Mouse (Mus musculus) lung, postnatal 25 days (tissue): Measurements from ENCODE around the gene Uqcr11.

Source experiments
- DNase-seq: peaks from one replicate; pipeline ENCODE4 v3.0.0; 2022; ENCODE audit warnings: low spot score

The Uqcr11 gene

DNA sequence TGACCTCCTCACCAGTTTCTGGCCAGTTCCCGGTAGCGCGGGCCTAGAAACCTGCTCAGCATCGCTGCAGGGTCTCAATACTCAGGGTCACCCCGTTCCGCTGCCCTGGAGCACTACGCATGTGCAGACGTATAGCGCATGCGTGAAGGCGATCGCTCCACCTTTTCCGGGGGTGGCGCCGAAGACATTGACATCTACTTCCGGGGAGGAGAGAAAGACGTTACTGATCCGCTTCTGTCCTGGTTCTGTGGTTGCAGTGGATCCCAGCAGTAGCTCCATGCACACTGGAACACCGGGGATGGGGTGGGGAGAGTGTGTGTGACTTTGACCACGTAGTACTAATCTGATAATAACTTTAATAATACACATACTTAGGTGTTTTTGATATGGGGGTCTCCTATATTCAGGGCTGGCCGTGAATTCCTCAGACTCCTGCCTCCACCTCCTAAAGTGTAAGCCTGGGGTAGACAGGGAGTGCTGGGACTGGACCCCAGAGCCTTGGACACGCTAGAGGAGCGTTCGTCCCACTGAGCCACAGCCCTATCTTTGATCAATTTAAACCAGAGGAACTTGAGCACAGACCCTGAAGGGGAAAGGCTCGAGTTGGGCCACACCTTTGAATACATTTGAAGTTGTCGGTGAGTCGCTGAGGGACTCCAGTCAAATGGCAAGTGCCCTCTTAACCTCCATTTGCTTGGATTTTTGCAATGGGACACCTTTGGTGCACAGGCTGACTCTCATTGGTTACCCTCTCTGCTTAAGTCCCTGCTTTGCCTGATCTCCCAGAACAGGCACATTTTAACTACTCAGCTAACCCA, at the start of gene Uqcr11:
Gene Uqcr11 (minus strand): TSS at position 147 of the 818 bp plus-strand sequence.
- DNase-seq: peak; percentile 94

DNA sequence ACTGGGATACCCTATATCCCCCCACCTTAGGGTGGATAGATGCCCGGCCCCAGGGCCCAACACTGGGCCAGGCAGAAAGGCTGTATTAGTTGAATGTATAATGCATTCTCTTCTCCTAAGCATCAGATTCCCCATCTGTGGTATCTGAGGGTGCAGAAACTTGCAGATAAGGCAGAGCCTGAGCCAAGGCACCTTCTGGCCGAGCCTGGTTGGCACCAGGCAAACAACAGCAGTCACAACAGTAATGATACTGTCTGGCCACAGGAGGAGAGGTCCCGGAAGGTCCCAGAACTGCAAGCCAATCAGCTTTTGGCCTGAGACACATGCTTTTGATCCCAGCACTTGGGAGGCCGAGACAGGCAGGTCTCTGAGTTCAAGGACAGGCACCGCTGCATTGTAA, 49.1 kb upstream of the Uqcr11 start:
- no peak for DNase-seq

- no peak for DNase-seq
These were observed 48.2 kb upstream of the Uqcr11 start for GRCm38 (mm10) chr10:80454781-80455180.

GRCm38 (mm10) chr10:80453601-80454000, 47.0 kb upstream of the Uqcr11 start:
- no peak for DNase-seq

- DNase-seq: no peak
These were observed 44.0 kb upstream of the Uqcr11 start for GRCm38 (mm10) chr10:80450599-80450998.

DNA sequence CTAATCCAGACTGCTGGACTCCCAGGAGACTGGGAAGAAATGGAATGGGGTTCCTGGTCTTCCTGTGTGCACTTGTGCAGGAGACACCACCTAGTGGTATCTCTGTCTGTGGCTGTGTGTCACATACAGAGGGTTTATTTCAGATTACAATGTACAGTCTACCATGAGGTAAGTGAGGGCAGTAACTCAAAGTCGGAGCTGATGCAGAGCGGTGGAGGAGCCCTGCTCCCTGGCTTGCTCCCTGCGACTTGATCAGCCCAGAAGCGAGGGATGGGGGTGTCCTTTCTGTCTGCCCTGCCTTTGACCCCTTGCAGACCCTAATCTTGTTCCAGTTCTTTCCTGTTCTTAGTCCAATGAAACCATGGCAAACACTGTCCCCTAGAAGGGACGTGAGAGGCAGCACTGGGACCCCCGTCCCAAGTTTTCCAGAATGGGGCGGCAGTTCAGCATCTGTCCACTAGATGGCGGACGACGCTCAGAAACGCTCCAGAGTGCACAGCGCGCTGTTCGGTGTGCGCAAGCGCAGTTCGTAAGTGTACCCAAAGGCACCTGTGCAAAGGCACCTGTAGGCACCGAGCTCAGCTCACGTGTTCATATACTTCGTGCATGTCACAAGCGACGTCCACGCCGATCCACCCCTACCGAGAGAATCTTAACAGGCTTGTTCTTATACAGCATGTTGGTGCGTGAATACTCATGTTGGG, 39.4 kb upstream of the Uqcr11 start:
- peak; percentile 82 for DNase-seq

- DNase-seq: no peak
These were observed 38.4 kb upstream of the Uqcr11 start for GRCm38 (mm10) chr10:80445052-80445451.

GRCm38 (mm10) chr10:80444339-80445045, 37.9 kb upstream of the Uqcr11 start:
- no peak for DNase-seq

GRCm38 (mm10) chr10:80443575-80444278, 37.1 kb upstream of the Uqcr11 start:
- no peak for DNase-seq

GRCm38 (mm10) chr10:80442989-80443388, 36.4 kb upstream of the Uqcr11 start:
- no peak for DNase-seq

DNA sequence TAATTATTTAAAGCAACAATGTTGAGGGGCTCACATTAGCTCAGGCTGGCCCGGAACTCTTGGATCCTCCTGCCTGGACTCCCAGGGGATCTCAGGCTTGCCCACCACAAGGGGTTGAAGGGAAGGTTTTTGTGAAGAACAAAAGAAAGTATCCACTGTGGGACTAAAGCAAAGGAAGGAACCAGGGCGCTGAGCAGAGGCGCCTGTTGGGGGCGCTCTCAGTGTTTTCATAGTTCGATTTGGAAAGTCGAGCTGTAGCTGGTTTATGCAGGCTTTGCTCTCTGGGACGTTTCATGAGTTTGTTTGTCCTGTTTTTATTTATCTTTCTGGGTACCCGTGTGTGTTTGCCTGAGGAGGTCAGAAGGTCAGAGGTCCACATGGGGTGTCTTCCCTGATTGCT, 35.0 kb upstream of the Uqcr11 start:
- no peak for DNase-seq

GRCm38 (mm10) chr10:80440031-80440430, 33.4 kb upstream of the Uqcr11 start:
- DNase-seq: no peak

GRCm38 (mm10) chr10:80437973-80438372, 31.3 kb upstream of the Uqcr11 start:
- peak; percentile 38 for DNase-seq

- DNase-seq: peak; percentile 35
These were observed 29.6 kb upstream of the Uqcr11 start for GRCm38 (mm10) chr10:80436276-80436675.

DNA sequence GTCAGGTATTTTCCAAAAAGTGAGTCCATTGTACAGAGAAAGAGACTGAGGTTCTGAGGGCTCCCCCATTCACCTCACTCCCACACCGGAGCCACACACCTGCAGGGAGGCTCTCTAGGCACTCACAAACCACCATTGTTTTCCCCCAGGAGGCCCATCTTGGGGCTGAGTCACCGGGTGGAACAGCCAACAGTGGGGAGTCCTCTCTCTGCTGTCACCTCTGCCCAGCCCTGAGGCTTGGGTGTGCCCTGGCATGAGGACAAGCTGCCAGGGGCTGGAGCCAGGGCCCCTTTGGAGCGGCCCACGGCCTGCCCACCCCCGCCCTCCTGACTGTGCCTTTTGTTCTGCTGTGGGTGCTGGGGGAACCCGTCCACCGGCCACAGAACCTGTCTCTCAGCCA, 29.1 kb upstream of the Uqcr11 start:
- peak; percentile 22 for DNase-seq

GRCm38 (mm10) chr10:80434823-80435222, 28.2 kb upstream of the Uqcr11 start:
- DNase-seq: no peak

DNA sequence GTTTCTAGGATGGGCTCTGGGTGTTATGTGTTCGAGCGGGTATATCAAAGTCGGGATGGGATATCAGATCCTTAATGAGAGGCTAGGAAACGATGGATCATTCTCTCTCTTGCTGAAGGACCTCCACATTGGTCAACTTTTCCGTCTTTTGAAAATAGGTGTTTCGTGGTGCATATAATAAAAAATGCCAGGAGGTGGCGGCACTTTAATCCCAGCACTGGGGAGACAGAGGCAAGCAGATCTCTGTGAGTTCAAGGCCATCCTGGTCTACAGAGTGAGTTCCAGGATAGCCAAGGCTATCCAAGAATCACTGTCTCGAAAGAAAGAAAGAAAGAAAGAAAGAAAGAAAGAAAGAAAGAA, 27.6 kb upstream of the Uqcr11 start:
- no peak for DNase-seq

- DNase-seq: peak; percentile 99
These were observed 27.0 kb upstream of the Uqcr11 start, which contains the start of gene Tcf3 for GRCm38 (mm10) chr10:80433513-80434232. Tcf3 (minus strand) TSS chr10:80433647.

DNA sequence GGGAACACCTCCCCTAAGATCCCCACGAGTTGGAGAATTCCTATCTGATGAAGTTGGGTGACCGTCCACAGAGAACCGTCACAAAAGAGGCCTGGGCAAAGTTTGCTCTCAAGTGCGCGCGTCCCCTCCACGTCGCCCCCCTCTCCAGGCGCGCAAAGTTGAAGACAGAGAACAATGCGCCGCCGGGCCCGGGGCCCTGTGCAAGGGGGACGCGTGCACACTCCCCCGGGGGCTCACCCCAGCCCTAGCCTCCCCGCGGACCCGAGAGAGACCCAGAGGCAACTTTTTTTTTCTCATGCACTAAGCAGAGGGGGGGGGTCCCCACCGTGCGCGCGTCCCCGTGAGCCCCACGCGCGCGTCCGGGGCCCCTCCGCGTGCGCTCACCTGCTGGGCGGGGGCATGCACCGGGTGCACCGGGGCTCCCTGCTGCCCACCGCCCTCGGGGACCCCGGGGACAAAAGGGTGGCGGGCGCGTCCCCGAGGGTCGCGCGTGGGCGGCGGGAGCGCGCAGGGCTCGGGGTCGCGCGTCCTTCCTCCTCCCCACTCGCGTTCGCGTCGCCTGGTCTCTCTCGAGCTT, 26.4 kb upstream of the Uqcr11 start:
- DNase-seq: no peak

GRCm38 (mm10) chr10:80432387-80432785, 25.8 kb upstream of the Uqcr11 start:
- DNase-seq: no peak
